Mouse (Mus musculus): ENCODE results near the gene Tsc22d1. TPM values are rescaled to one million over a fixed set of nuclear protein-coding genes. Genes with fewer than 3 reads are reported as not detected.

The Tsc22d1 gene
- polyA plus RNA-seq (2015; fragmentation: Nextera tagmentation; extraction: Ambion mirVana) = 721 and 908 TPM in 2 replicates

- Histone ChIP-seq H3K4me2 (peak within 1 kb of the TSS; percentile 94), H3K27ac (peak within 1 kb of the TSS; percentile 99), H3K4me1 (peaks cover 45% of the 10 kb centered on the region), H3K27me3 (no peaks in the 10 kb centered on the region), H3K9ac (peak within 1 kb of the TSS; percentile 99), H3K9me3 (replicated peaks) (no peaks in the 10 kb centered on the region), H3K36me3 (peaks cover 27% of the 10 kb centered on the region), H3K4me3 (replicated peaks) (peak within 1 kb of the TSS; percentile 81)
- peak; percentile 24 for ATAC-seq (replicated peaks; ENCODE audit: low FRiP score)
- under 1% methylated on average over 98 of the region's 128 CpGs for WGBS
Measured at GRCm38 (mm10) chr14:76414862-76415780, at the start of gene Tsc22d1. Tsc22d1 (plus strand) TSS chr14:76414961.

GRCm38 (mm10) chr14:76373638-76374037, 41.1 kb upstream of the Tsc22d1 start:
- Histone ChIP-seq H3K4me1 (no peaks in the 10 kb centered on the region), H3K27ac (no peak overlapping the region), H3K4me2 (no peak overlapping the region), H3K9me3 (replicated peaks) (no peaks in the 10 kb centered on the region), H3K4me3 (replicated peaks) (no peak overlapping the region), H3K27me3 (no peaks in the 10 kb centered on the region), H3K9ac (no peak overlapping the region), H3K36me3 (no peaks in the 10 kb centered on the region)
- 88% methylated on average over 6 of the region's 6 CpGs for WGBS
- no peak for ATAC-seq (replicated peaks; ENCODE audit: low FRiP score)

- Histone ChIP-seq H3K4me1 (no peaks in the 10 kb centered on the region), H3K4me3 (replicated peaks) (no peak overlapping the region), H3K27me3 (no peaks in the 10 kb centered on the region), H3K36me3 (no peaks in the 10 kb centered on the region), H3K27ac (no peak overlapping the region), H3K4me2 (no peak overlapping the region), H3K9ac (no peak overlapping the region), H3K9me3 (replicated peaks) (no peaks in the 10 kb centered on the region)
- 77% methylated on average over 6 of the region's 6 CpGs for WGBS
- ATAC-seq (replicated peaks; ENCODE audit: low FRiP score) = no peak
Measured at GRCm38 (mm10) chr14:76374601-76375000, 40.2 kb upstream of the Tsc22d1 start.

- Histone ChIP-seq H3K4me2 (no peak overlapping the region), H3K4me1 (no peaks in the 10 kb centered on the region), H3K27me3 (no peaks in the 10 kb centered on the region), H3K36me3 (no peaks in the 10 kb centered on the region), H3K4me3 (replicated peaks) (no peak overlapping the region), H3K9ac (no peak overlapping the region), H3K9me3 (replicated peaks) (no peaks in the 10 kb centered on the region), H3K27ac (no peak overlapping the region)
- peak; percentile 83 for ATAC-seq (replicated peaks; ENCODE audit: low FRiP score)
- WGBS = 50% methylated on average over 5 of the region's 5 CpGs
Measured at GRCm38 (mm10) chr14:76376561-76376960, 38.2 kb upstream of the Tsc22d1 start.

- Histone ChIP-seq H3K9me3 (replicated peaks) (no peaks in the 10 kb centered on the region), H3K27me3 (no peaks in the 10 kb centered on the region), H3K9ac (no peak overlapping the region), H3K4me1 (no peaks in the 10 kb centered on the region), H3K4me3 (replicated peaks) (no peak overlapping the region), H3K4me2 (no peak overlapping the region), H3K36me3 (no peaks in the 10 kb centered on the region), H3K27ac (no peak overlapping the region)
- no peak for ATAC-seq (replicated peaks; ENCODE audit: low FRiP score)
- 94% methylated on average over 3 of the region's 3 CpGs for WGBS
Measured at GRCm38 (mm10) chr14:76379411-76379810, 35.4 kb upstream of the Tsc22d1 start.

GRCm38 (mm10) chr14:76388025-76388424, 26.7 kb upstream of the Tsc22d1 start:
- no peaks in the 10 kb centered on the region for H3K36me3 ChIP-seq
- no peak overlapping the region for H3K4me2 ChIP-seq
- no peaks in the 10 kb centered on the region for H3K4me1 ChIP-seq
- H3K4me3 ChIP-seq (replicated peaks) = no peak overlapping the region
- WGBS = 79% methylated on average over 7 of the region's 7 CpGs
- no peak overlapping the region for H3K27ac ChIP-seq
- no peak for ATAC-seq (replicated peaks; ENCODE audit: low FRiP score)
- 0 out of 2 replicates have a peak, but pooled peaks cover 3% of the 10 kb centered on the region for H3K9me3 ChIP-seq (replicated peaks)
- H3K27me3 ChIP-seq = no peaks in the 10 kb centered on the region
- H3K9ac ChIP-seq = no peak overlapping the region

- no peak overlapping the region for H3K9ac ChIP-seq
- H3K27ac ChIP-seq = no peak overlapping the region
- no peaks in the 10 kb centered on the region for H3K4me1 ChIP-seq
- H3K27me3 ChIP-seq = no peaks in the 10 kb centered on the region
- ATAC-seq (replicated peaks; ENCODE audit: low FRiP score) = no peak
- H3K4me2 ChIP-seq = no peak overlapping the region
- H3K9me3 ChIP-seq (replicated peaks) = no peaks in the 10 kb centered on the region
- H3K36me3 ChIP-seq = no peaks in the 10 kb centered on the region
- H3K4me3 ChIP-seq (replicated peaks) = no peak overlapping the region
Measured at GRCm38 (mm10) chr14:76398251-76398650, 16.5 kb upstream of the Tsc22d1 start.

- H3K9me3 ChIP-seq (replicated peaks) = no peaks in the 10 kb centered on the region
- no peak overlapping the region for H3K4me2 ChIP-seq
- ATAC-seq (replicated peaks; ENCODE audit: low FRiP score) = no peak
- 92% methylated on average over 4 of the region's 4 CpGs for WGBS
- no peaks in the 10 kb centered on the region for H3K4me1 ChIP-seq
- no peaks in the 10 kb centered on the region for H3K27me3 ChIP-seq
- no peak overlapping the region for H3K27ac ChIP-seq
- no peak overlapping the region for H3K4me3 ChIP-seq (replicated peaks)
- H3K36me3 ChIP-seq = no peaks in the 10 kb centered on the region
- no peak overlapping the region for H3K9ac ChIP-seq
Measured at GRCm38 (mm10) chr14:76402574-76402973, 12.2 kb upstream of the Tsc22d1 start.

- Histone ChIP-seq H3K4me1 (peaks cover 7% of the 10 kb centered on the region), H3K36me3 (no peaks in the 10 kb centered on the region), H3K9me3 (replicated peaks) (no peaks in the 10 kb centered on the region), H3K9ac (no peak overlapping the region), H3K4me3 (replicated peaks) (no peak overlapping the region), H3K27me3 (no peaks in the 10 kb centered on the region), H3K27ac (no peak overlapping the region), H3K4me2 (no peak overlapping the region)
- ATAC-seq (replicated peaks; ENCODE audit: low FRiP score) = no peak
- 40% methylated on average over 8 of the region's 8 CpGs for WGBS
Measured at GRCm38 (mm10) chr14:76409111-76409510, 5.7 kb upstream of the Tsc22d1 start.

- H3K4me1 ChIP-seq = peaks cover 35% of the 10 kb centered on the region
- H3K9ac ChIP-seq = peak overlapping the region; percentile 65
- H3K27ac ChIP-seq = peak overlapping the region; percentile 99
- H3K27me3 ChIP-seq = no peaks in the 10 kb centered on the region
- peak overlapping the region; percentile 81 for H3K4me3 ChIP-seq (replicated peaks)
- no peak for ATAC-seq (replicated peaks; ENCODE audit: low FRiP score)
- no peaks in the 10 kb centered on the region for H3K9me3 ChIP-seq (replicated peaks)
- peak overlapping the region; percentile 94 for H3K4me2 ChIP-seq
- WGBS = under 1% methylated on average over 10 of the region's 10 CpGs
- H3K36me3 ChIP-seq = peaks cover 23% of the 10 kb centered on the region
Measured at GRCm38 (mm10) chr14:76413773-76414121, 1.0 kb upstream of the Tsc22d1 start.

- Histone ChIP-seq H3K27me3 (no peaks in the 10 kb centered on the region), H3K4me1 (peaks cover 41% of the 10 kb centered on the region), H3K9me3 (replicated peaks) (no peaks in the 10 kb centered on the region), H3K36me3 (peaks cover 27% of the 10 kb centered on the region), H3K27ac (peak overlapping the region; percentile 99), H3K4me2 (peak overlapping the region; percentile 94), H3K4me3 (replicated peaks) (peak overlapping the region; percentile 81), H3K9ac (peak overlapping the region; percentile 99)
- ATAC-seq (replicated peaks; ENCODE audit: low FRiP score) = peak; percentile 95
- under 1% methylated on average over 68 of the region's 81 CpGs for WGBS
Measured at GRCm38 (mm10) chr14:76414122-76414861, 469 bp upstream of the Tsc22d1 start.

GRCm38 (mm10) chr14:76415781-76416301, 1.1 kb downstream of the Tsc22d1 start:
- WGBS = under 1% methylated on average over 33 of the region's 38 CpGs
- no peaks in the 10 kb centered on the region for H3K27me3 ChIP-seq
- ATAC-seq (replicated peaks; ENCODE audit: low FRiP score) = peak; percentile 1; the same call in 1 of the 2 replicates

More at GRCm38 (mm10) chr14:76415781-76416301, 1.1 kb downstream of the Tsc22d1 start:
- Histone ChIP-seq H3K4me3 (replicated peaks) (peak overlapping the region; percentile 81), H3K27ac (peak overlapping the region; percentile 99), H3K9me3 (replicated peaks) (no peaks in the 10 kb centered on the region), H3K4me2 (peak overlapping the region; percentile 94), H3K9ac (peak overlapping the region; percentile 99), H3K36me3 (peaks cover 31% of the 10 kb centered on the region), H3K4me1 (peaks cover 49% of the 10 kb centered on the region)

Measured in kidney, embryonic 15.5 days (tissue).